Mouse (Mus musculus): Measurements from ENCODE around the gene Imp4.
"Not testable (repeated sequence)": the region's sequence is repeated elsewhere in the genome, so short reads cannot be mapped to it uniquely, and the experiment has no call there.

Gene Imp4

GRCm38 (mm10) chr1:34439215-34439960, at the start of gene Imp4, which contains the start of gene Ccdc115:
Gene Imp4, plus strand, starts transcription at chr1:34439851.
Gene Ccdc115, minus strand, starts transcription at chr1:34439672.
- peak; percentile 99 for DNase-seq (ENCODE audit: low read depth)

- no peak for DNase-seq (ENCODE audit: low read depth)
Measured at GRCm38 (mm10) chr1:34396321-34396720, 43.3 kb upstream of the Imp4 start.

- DNase-seq (ENCODE audit: low read depth) = peak; percentile 70
Measured at GRCm38 (mm10) chr1:34399182-34399953, 40.3 kb upstream of the Imp4 start.

- no peak for DNase-seq (ENCODE audit: low read depth)
Measured at GRCm38 (mm10) chr1:34428466-34428865, 11.2 kb upstream of the Imp4 start.

- DNase-seq (ENCODE audit: low read depth) = no peak
Measured at GRCm38 (mm10) chr1:34429281-34429680, 10.4 kb upstream of the Imp4 start.

GRCm38 (mm10) chr1:34430981-34431380, 8.7 kb upstream of the Imp4 start:
- no peak for DNase-seq (ENCODE audit: low read depth)

GRCm38 (mm10) chr1:34431431-34431830, 8.2 kb upstream of the Imp4 start:
- DNase-seq (ENCODE audit: low read depth) = no peak

GRCm38 (mm10) chr1:34432411-34432775, 7.3 kb upstream of the Imp4 start:
- peak; percentile 56 for DNase-seq (ENCODE audit: low read depth)

- DNase-seq (ENCODE audit: low read depth) = peak; percentile 82
Measured at GRCm38 (mm10) chr1:34432776-34433481, 6.7 kb upstream of the Imp4 start.

GRCm38 (mm10) chr1:34433891-34434521, 5.6 kb upstream of the Imp4 start:
- DNase-seq (ENCODE audit: low read depth) = peak; percentile 57

- peak; percentile 97 for DNase-seq (ENCODE audit: low read depth)
Measured at GRCm38 (mm10) chr1:34434660-34435160, 4.9 kb upstream of the Imp4 start.

GRCm38 (mm10) chr1:34435371-34436120, 4.1 kb upstream of the Imp4 start:
- DNase-seq (ENCODE audit: low read depth) = peak; percentile 37

GRCm38 (mm10) chr1:34436374-34436773, 3.3 kb upstream of the Imp4 start:
- no peak for DNase-seq (ENCODE audit: low read depth)

- not testable (repeated sequence) for DNase-seq (ENCODE audit: low read depth)
Measured at GRCm38 (mm10) chr1:34437366-34437765, 2.3 kb upstream of the Imp4 start.

- no peak for DNase-seq (ENCODE audit: low read depth)
Measured at GRCm38 (mm10) chr1:34438381-34439051, 1.1 kb upstream of the Imp4 start.

GRCm38 (mm10) chr1:34439961-34440630, 445 bp downstream of the Imp4 start:
- DNase-seq (ENCODE audit: low read depth) = no peak

- no peak for DNase-seq (ENCODE audit: low read depth)
Measured at GRCm38 (mm10) chr1:34443124-34443523, 3.5 kb downstream of the Imp4 start.

- DNase-seq (ENCODE audit: low read depth) = no peak
Measured at GRCm38 (mm10) chr1:34458431-34458830, 18.8 kb downstream of the Imp4 start.

GRCm38 (mm10) chr1:34459284-34460060, 19.8 kb downstream of the Imp4 start, which contains the start of gene Ptpn18:
Gene Ptpn18, plus strand, starts transcription at chr1:34459762.
- peak; percentile 80 for DNase-seq (ENCODE audit: low read depth)

Measured in NIH3T3 (cell line).